Mouse (Mus musculus): ENCODE measurements at regions not wholly inside any gene's neighbourhood (a gene's known extent, or its start where the extent isn't known, plus 50 kb on each side); places are given as distances from the start of the nearest gene placed in this dataset.

DNA sequence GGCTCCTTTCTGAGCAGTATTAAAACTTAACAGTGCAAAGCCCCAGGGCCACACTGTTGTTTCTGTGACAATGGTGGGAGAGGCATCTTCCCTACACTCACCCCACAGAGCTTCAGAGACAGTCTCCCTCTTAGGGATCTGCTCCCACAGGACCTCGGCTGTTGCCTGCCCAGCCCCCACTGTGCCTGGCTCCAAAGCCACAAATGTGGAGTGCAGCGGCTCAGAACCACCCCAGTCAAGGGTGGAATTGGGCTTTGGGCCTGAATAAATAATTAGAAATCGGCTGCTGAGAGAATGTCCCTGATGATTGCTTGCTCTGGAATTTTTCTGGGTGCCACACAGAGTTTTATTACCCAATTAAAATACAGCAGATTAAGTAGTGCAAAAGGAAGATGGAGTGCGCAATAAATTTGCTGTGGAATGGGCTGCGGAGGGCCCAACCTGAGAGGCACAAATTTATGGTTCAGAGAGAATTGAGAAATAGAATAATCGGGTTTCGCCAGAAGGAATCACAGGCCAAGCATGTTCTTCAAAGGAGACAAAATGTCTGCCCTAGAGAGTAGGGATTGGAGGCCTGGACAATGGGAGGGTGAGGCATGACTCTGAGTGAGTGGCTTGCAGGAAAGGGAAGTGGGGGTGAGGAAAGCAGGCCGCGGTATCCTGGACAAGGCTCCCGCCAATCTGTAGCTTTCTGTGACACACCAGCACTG is 56.4 kb downstream of the Cd24a start:
- DNase-seq, result no peak

DNA sequence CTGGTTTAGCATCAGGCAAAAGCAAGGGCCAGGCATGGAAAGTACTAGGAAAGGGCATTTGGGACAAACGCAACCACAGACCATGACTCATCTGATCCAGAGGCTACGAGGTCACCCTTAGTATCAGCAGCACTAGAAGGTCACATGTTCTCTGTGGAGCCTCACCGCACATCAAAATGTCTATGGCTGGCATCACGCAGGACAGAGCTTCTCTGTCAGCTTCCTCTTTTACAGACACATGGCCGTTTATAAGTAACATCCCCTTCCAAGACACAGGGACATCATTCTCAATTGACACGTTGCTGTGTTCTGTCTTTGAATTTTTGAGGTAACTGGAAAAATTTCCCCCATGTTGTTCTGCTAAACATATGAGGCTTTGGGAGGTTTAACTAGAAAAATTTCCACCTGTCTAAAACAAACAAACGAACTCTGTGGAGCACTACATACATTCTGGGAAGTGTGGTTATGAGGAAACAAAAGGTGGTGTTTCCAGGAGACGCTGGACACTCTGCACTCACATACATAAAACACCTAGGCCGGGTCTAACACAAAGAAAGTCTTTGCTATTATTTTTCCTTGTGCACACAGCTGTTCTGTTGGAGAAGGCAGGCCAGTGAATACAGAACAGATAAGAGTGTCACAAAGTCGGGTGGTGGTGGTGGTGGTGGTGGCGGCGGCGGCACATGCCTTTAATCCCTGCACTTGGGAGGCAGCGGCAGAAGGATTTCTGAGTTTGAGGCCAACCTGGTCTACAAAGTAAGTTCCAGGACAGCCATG is 63.3 kb downstream of the Cd24a start:
- no peak for DNase-seq

GRCm38 (mm10) chr10:43646326-43646725 is 68.2 kb downstream of the Cd24a start:
- DNase-seq, result no peak

GRCm38 (mm10) chr10:43646965-43647364 is 68.9 kb downstream of the Cd24a start:
- no peak for DNase-seq

GRCm38 (mm10) chr10:43648186-43648585 is 70.1 kb downstream of the Cd24a start:
- no peak for DNase-seq

DNA sequence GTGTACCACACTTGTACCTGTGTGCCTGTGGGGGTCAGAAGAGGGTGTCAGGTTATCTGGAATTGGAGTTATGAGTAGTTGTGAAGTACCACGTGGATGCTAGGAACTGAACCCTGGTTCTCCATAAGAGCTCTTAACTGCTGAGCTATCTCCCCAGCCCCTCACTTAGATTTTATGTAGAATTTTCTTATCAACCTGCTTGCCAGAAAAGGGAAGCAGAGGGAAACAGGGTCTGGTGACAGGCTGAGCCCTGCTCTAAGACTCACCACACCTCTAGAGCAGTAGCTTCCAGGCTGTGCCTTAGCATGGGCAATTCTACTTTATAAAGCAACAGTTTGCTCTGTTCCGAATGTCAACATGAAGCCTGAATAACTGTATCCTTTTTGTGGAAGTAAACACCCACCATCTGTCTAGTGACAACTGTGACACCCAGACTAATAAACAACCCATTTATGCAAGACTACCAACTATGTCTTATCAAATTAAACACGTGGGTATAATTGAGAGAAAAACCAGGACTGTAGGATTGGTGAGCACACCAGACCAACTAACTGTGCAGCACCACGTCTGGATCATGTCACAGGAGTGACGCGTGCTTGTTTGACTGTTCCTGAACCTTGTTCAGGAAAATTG is 70.8 kb downstream of the Cd24a start:
- DNase-seq, result peak in 1 of 2 experiments; percentile 10

DNA sequence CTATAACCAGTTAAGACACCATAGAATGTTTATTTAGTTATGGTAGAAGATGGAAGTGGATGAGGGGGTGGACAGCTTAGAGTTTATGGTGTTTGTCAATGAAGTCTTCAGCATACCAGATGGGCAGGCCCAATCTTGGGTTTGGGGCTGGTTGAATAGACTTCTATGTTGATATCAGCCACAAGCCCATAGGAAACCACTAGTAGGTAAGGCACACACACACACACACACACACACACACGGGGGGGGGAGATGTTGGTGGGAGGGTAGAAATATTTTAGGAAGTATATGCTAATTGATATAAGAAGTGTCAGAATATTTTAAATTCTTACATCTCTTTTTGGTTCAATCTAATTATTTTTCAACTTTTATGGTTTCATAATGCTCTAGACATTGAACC is 72.4 kb downstream of the Cd24a start:
- no peak for DNase-seq

GRCm38 (mm10) chr10:43651505-43651904 is 73.4 kb downstream of the Cd24a start:
- DNase-seq, result no peak

GRCm38 (mm10) chr10:43651915-43652314 is 73.8 kb downstream of the Cd24a start:
- no peak for DNase-seq

DNA sequence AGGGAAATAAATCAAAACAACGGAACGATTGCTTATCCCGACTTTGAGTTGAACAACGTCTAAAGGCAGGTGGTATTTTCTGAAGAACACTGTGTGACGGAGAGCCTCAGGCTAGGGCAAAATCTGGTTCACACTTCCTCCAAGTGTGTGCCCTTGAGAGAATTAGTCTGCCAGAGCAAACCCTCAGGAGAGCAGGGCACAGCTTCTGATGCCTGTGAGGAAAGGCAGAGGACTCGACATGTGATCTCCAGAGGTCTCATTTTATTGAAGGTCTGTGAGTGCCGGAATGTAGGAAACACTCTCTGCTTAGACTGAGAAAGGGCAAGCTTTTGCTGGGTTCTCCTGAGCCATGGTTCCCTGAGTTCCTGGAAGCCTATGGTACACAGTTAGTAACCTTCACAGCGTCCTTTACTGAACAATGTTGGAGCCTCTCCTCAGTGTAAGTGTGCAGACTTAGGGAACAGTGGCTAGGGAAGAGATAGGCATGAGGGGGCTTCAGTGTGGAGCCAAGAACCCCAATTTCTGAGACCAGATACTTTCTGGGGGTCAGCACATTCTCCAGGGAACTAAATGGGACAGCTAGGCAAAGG is 77.1 kb downstream of the Cd24a start:
- no peak for DNase-seq

DNA sequence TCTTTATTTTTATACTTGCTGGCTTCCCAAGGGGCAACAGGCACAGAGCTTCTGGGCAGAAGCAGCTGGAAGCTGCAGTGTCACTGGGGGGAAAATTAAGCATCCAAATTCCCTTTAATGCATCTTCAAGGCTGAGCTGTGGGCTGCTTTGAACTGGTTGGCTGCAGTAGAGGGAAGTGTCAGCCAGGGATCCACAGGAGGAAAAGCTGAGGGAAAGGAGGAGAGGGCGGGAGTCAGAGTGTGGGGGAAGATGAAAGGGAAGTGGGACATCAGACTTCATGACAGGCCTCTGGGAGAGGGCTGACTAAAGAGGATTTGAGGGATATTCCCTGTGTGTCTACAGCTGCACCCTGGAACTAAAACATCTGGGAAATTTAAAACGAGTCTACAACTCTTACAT is 77.6 kb downstream of the Cd24a start:
- DNase-seq, result no peak

DNA sequence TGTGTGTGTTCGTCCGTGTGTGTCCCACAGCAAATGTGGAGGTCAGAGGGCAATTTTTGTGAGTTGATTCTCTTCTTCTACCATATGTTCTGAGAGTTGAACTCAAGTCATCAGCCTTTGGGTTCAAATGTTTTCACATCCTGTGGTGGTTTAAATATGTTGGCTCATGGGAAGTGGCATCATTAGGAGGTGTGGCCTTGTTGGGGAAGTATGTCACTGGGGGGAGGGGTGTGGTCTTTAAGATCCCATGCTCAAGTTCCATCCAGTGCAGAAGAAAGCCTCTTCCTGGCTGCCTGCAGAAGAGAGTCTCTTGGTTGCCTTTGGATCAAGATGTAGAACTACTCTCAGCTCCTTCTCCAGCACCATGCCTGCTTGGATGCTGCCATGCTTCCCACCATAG is 78.1 kb downstream of the Cd24a start:
- no peak for DNase-seq

DNA sequence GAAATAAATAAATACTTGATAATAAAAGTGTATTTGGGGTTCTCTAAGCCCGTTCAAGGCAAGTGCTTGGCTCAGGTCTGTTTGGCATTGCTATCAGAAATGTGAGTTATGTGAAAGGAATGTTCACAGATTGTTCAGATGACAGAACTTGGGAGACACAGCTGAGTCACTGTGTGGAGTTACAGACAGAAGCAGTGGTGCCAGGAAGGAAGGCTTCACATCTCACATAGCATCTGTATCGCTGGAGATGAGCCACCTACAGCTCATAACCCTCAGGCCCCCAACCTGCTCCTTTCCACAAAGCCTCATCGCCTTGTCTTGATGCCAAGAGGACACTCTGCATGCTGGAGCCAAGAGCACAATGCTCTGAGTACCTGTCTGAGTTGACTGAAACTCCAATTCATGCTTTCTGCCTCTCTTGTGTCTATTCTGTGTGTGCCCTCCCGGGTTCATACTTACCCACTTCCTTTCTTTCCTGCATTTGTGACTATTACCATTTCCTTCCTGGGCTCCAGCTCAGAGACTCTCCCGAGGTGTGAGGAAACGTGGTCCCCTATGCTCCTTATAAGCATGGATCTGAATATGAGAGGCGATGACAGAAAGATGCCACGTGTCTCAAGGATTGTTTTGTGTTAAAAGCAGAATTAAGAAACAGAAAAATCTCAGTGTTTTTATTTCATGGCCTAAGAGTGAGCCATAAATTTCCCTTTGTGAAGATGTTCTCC is 79.6 kb downstream of the Cd24a start:
- no peak for DNase-seq

DNA sequence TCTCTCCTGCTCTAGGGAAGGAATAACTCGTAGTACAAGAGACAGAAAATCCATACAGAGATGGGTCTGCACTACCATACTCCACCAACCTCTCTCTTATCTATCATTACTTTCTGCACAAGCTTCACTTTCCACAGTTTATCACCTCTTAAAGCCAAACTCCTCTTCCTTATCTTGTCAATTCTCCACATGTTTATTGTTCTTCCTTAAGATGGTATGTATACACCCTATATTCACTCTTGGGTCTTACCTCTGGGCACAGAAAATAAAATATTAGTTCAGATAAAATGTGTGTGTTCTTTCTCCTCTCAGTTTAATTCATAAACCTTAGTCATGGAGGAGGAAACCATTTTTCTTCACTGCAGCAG is 80.1 kb downstream of the Cd24a start:
- DNase-seq, result no peak

DNA sequence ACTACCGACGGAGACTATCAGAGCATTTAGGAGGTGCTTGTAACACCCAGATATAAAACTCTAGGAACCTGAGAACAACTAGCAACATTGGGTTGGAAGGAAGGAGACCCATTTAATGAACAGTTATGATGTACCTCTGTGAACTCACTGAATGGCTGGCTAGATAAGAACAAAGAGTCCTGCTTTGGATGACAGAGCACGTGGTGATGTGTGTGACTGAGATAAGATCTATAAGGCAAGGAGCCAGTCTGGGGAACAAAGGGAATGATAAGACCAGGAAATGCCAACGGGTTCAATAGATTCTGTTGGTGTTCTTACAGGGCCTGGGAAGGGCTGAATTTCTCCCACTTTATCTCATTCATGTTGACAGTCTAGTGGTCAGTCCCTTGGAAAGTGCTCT is 86.8 kb downstream of the Cd24a start:
- no peak for DNase-seq

- no peak for DNase-seq
Measured at GRCm38 (mm10) chr10:43666262-43667085, 88.4 kb downstream of the Cd24a start.

DNA sequence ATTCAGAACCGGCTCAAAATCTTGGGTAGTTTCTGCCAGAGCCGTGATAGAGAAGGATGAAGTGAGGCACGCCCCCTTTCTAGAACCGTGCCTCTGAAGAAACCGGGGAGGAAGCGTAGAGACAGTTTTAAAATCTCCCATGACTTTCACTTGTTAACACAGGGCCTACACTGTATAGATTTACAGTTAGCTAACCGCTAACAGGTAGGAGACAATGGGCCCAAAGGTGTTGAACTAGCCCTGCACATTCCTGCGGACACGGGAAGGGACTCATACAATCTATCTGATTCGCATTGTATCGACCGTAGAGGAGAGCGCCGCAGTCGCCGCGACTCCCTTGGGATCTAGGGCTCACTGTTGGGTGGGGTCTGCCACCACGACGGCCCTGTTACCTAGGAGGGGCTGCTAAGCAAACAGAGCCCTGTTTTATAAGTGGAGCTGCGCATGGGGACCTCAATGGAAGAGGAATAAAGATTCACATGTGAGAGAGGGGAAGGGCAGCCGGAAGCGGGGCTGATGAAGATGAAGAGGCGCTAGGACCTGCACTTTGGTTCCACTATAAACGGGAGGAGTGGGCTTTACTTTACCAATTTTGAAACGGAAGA is 89.1 kb downstream of the Cd24a start:
- no peak for DNase-seq

- no peak for DNase-seq
Measured at GRCm38 (mm10) chr10:43667732-43668247, 89.7 kb downstream of the Cd24a start.

GRCm38 (mm10) chr10:43669471-43669870 is 91.4 kb downstream of the Cd24a start:
- DNase-seq, result no peak

DNA sequence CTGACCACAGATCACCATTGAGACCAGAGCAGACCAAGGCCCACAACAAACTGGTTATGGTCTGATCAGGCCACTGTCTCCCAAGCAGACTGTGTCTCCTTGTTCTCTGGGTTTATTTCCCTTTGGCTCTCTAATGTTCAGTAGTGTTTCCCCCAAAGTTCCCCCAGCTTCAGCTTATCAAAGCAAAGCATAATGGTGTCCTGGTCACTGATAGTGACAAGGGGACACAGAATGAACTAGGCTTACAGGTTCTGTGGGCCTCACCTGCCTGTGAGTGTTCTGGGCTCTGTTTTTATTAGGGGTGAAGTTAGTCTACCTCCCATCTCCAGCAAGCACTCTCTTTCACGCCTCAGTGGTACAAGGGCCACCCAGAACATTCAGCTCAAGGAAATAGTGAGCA is 92.7 kb downstream of the Cd24a start:
- no peak for DNase-seq

DNA sequence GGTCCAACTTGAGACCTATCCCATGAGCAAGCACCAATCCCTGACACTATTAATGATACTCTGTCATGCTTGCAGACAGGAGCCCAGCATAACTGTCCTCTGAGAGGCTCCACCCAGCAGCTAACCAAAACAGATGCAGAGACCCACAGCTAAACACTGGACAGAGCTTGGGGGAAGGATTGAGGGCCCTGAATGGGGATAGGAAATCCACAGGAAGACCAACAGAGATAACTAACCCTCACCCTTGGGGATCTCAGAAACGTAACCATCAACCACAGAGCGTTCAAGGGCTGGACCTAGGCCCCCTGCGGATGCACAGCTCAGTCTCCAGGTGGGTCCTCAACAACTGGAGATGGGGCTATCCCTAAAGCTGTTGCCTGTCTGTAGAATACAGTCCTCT is 93.7 kb downstream of the Cd24a start:
- no peak for DNase-seq
